Mouse (Mus musculus) stomach, postnatal 0 days (tissue): ENCODE measurements at regions not wholly inside any gene's neighbourhood (a gene's known extent, or its start where the extent isn't known, plus 50 kb on each side); places are given as distances from the start of the nearest gene placed in this dataset.

Source experiments
- CTCF ChIP-seq: IDR thresholded peaks from 2 replicates; pipeline ENCODE4 v1.5.1; 2016; ENCODE audit warnings: antibody characterized with exemption, low read depth, mild to moderate bottlenecking, moderate library complexity
- EP300 ChIP-seq: optimal IDR thresholded peaks from 2 replicates; pipeline ENCODE3; 2016; ENCODE audit warnings: antibody characterized with exemption

DNA sequence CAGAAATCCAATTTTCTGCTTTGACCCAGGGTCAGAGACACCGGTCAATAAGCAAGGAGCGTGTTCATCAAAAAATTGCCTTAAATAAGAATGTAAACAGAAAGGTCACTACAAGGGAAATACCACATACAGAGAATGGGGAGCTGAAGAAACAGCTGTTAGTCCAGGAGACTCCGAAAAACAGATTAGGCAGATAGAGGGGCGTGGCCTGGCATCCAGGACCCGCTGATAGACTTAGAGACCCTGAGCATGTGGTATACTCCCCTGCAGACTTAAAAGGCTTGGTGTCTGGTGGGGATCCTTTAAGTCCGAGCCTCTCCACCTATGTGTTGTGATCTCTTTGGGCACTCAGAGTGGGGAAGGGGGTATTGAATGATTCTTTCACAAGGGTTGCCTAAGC, 271.0 kb upstream of the Sulf2 start:
- TF ChIP-seq EP300, result no peak
- no peak for TF ChIP-seq CTCF
